Mouse (Mus musculus) lung, postnatal 25 days (tissue): Measurements from ENCODE around the gene Ddi2.

Experiments
- DNase-seq: peaks from one replicate; pipeline ENCODE4 v3.0.0; 2022; ENCODE audit warnings: low spot score

Gene Ddi2

GRCm38 (mm10) chr4:141688505-141688904, 34.7 kb downstream of the Ddi2 start:
- DNase-seq, result no peak

- DNase-seq, result no peak
Measured at GRCm38 (mm10) chr4:141686525-141686924, 36.7 kb downstream of the Ddi2 start.

- peak; percentile 71 for DNase-seq
Measured at GRCm38 (mm10) chr4:141686093-141686492, 37.1 kb downstream of the Ddi2 start.

GRCm38 (mm10) chr4:141685499-141685898, 37.7 kb downstream of the Ddi2 start, which contains the start of gene Rsc1a1:
Rsc1a1 (minus strand) TSS chr4:141685599.
- no peak for DNase-seq

GRCm38 (mm10) chr4:141682706-141683230, 40.5 kb downstream of the Ddi2 start:
- no peak for DNase-seq

- peak; percentile 53 for DNase-seq
Measured at GRCm38 (mm10) chr4:141681767-141682166, 41.5 kb downstream of the Ddi2 start.

- DNase-seq, result no peak
Measured at GRCm38 (mm10) chr4:141680892-141681291, 42.3 kb downstream of the Ddi2 start.

GRCm38 (mm10) chr4:141679016-141679415, 44.2 kb downstream of the Ddi2 start:
- no peak for DNase-seq

- DNase-seq, result no peak
Measured at GRCm38 (mm10) chr4:141676462-141676979, 46.7 kb downstream of the Ddi2 start.

- no peak for DNase-seq
Measured at GRCm38 (mm10) chr4:141672325-141672724, 50.9 kb downstream of the Ddi2 start.

GRCm38 (mm10) chr4:141671389-141671788, 51.8 kb downstream of the Ddi2 start:
- no peak for DNase-seq

GRCm38 (mm10) chr4:141669898-141670712, 53.1 kb downstream of the Ddi2 start:
- peak; percentile 70 for DNase-seq

GRCm38 (mm10) chr4:141664799-141665198, 58.4 kb downstream of the Ddi2 start, which contains the start of gene Plekhm2:
Plekhm2 (minus strand) TSS chr4:141664899.
- no peak for DNase-seq

GRCm38 (mm10) chr4:141664011-141664745, 59.0 kb downstream of the Ddi2 start:
- DNase-seq, result peak; percentile 74

- DNase-seq, result no peak
Measured at GRCm38 (mm10) chr4:141663122-141663931, 59.9 kb downstream of the Ddi2 start.

GRCm38 (mm10) chr4:141660884-141661283, 62.3 kb downstream of the Ddi2 start:
- DNase-seq, result no peak

- no peak for DNase-seq
Measured at GRCm38 (mm10) chr4:141659739-141660138, 63.5 kb downstream of the Ddi2 start.

- DNase-seq, result no peak
Measured at GRCm38 (mm10) chr4:141658846-141659484, 64.3 kb downstream of the Ddi2 start.

- no peak for DNase-seq
Measured at GRCm38 (mm10) chr4:141656932-141657331, 66.3 kb downstream of the Ddi2 start.

GRCm38 (mm10) chr4:141655908-141656608, 67.2 kb downstream of the Ddi2 start:
- DNase-seq, result peak; percentile 83

GRCm38 (mm10) chr4:141654509-141654908, 68.7 kb downstream of the Ddi2 start:
- no peak for DNase-seq
